Mouse (Mus musculus) neural tube, embryonic 12.5 days (tissue): ENCODE data around the gene Dcdc2b. TPM values are rescaled to one million over a fixed set of nuclear protein-coding genes. Genes with fewer than 3 reads are reported as not detected.

Experiments used
- ATAC-seq: fragments of 200-750 bp; cut with Nextera tagmentation; 2 replicates; pipeline ENCODE4 v1.8.0; 2017; ENCODE audit warnings: low read depth, mild to moderate bottlenecking, moderate TSS enrichment, moderate library complexity; ENCODE audit not compliant: low FRiP score
- H3K27ac ChIP-seq: fragments of 300-500 bp; sonication (generic); 2 replicates; pipeline ENCODE4 v1.5.1; 2016
- H3K27me3 ChIP-seq: fragments of 300-500 bp; sonication (generic); replicated peaks from 2 replicates; pipeline ENCODE4 v1.6.1; 2016; ENCODE audit warnings: mild to moderate bottlenecking
- H3K36me3 ChIP-seq: fragments of 300-500 bp; sonication (generic); 2 replicates; pipeline ENCODE4 v1.6.1; 2016; ENCODE audit warnings: mild to moderate bottlenecking
- H3K4me1 ChIP-seq: fragments of 300-500 bp; sonication (generic); 2 replicates; pipeline ENCODE4 v1.6.1; 2016
- H3K4me2 ChIP-seq: fragments of 300-500 bp; sonication (generic); replicated peaks from 2 replicates; pipeline ENCODE4 v1.6.1; 2016; ENCODE audit warnings: mild to moderate bottlenecking
- H3K4me3 ChIP-seq: fragments of 300-500 bp; sonication (generic); 2 replicates; pipeline ENCODE4 v1.5.1; 2016
- H3K9ac ChIP-seq: fragments of 300-500 bp; sonication (generic); 2 replicates; pipeline ENCODE4 v1.6.1; 2016; ENCODE audit warnings: mild to moderate bottlenecking
- H3K9me3 ChIP-seq: fragments of 300-500 bp; sonication (generic); 2 replicates; pipeline ENCODE4 v1.6.1; 2016; ENCODE audit warnings: mild to moderate bottlenecking
- WGBS: fragments of 180-500 bp; shearing (Covaris S2); methylation state at CpG from one replicate; pipeline ENCODE4 v1.1.7; 2016; 5-methylcytosine and 5-hydroxymethylcytosine counted together
- polyA plus RNA-seq: library from polyadenylated mRNA; unstranded; fragments of >200 nt; fragmentation: Nextera tagmentation; extraction: Ambion mirVana; gene quantifications from 2 replicates; pipeline ENCODE4 v1.2.1, GENCODE M21; 2016

Gene Dcdc2b
- polyA plus RNA-seq, 1 experiment from 2014 or later = 3.1 TPM

GRCm38 (mm10) chr4:129573093-129573370 lies 41.0 kb downstream of the Dcdc2b start:
- no peak for ATAC-seq
- Histone ChIP-seq H3K4me2 (no peak overlapping the region), H3K9ac (no peak overlapping the region), H3K9me3 (no peaks in the 10 kb centered on the region), H3K4me3 (no peak overlapping the region), H3K4me1 (0 out of 2 replicates have a peak, but pooled peaks cover 5% of the 10 kb centered on the region), H3K27ac (no peak overlapping the region), H3K27me3 (no peaks in the 10 kb centered on the region; the same call in 1 of the 2 replicates), H3K36me3 (no peaks in the 10 kb centered on the region)
- WGBS = 98% methylated on average over 4 of the region's 4 CpGs

- no peak overlapping the region for H3K4me3 ChIP-seq
- H3K27me3 ChIP-seq = no peaks in the 10 kb centered on the region
- H3K9me3 ChIP-seq = no peaks in the 10 kb centered on the region
- no peak overlapping the region for H3K4me2 ChIP-seq
- no peak overlapping the region for H3K9ac ChIP-seq
- no peak overlapping the region for H3K27ac ChIP-seq
- H3K4me1 ChIP-seq = 0 out of 2 replicates have a peak, but pooled peaks cover 5% of the 10 kb centered on the region
- WGBS = 86% methylated on average over 13 of the region's 13 CpGs
- no peaks in the 10 kb centered on the region for H3K36me3 ChIP-seq
- ATAC-seq = no peak
Observed at GRCm38 (mm10) chr4:129572236-129573092, 41.6 kb downstream of the Dcdc2b start.

GRCm38 (mm10) chr4:129571551-129572084 lies 42.4 kb downstream of the Dcdc2b start:
- Histone ChIP-seq H3K4me2 (no peak overlapping the region), H3K27ac (no peak overlapping the region), H3K9ac (no peak overlapping the region), H3K27me3 (no peaks in the 10 kb centered on the region), H3K4me3 (no peak overlapping the region), H3K9me3 (no peaks in the 10 kb centered on the region), H3K4me1 (no peaks in the 10 kb centered on the region), H3K36me3 (no peaks in the 10 kb centered on the region)
- 78% methylated on average over 8 of the region's 8 CpGs for WGBS
- ATAC-seq = no peak

GRCm38 (mm10) chr4:129570028-129570427 lies 44.0 kb downstream of the Dcdc2b start:
- Histone ChIP-seq H3K27ac (no peak overlapping the region), H3K27me3 (no peaks in the 10 kb centered on the region), H3K4me1 (no peaks in the 10 kb centered on the region), H3K9me3 (no peaks in the 10 kb centered on the region), H3K4me2 (no peak overlapping the region), H3K36me3 (no peaks in the 10 kb centered on the region), H3K9ac (no peak overlapping the region), H3K4me3 (no peak overlapping the region)
- 84% methylated on average over 6 of the region's 6 CpGs for WGBS
- ATAC-seq = no peak

- no peaks in the 10 kb centered on the region for H3K36me3 ChIP-seq
- no peak overlapping the region for H3K4me2 ChIP-seq
- no peak overlapping the region for H3K4me3 ChIP-seq
- no peaks in the 10 kb centered on the region for H3K9me3 ChIP-seq
- no peak overlapping the region for H3K27ac ChIP-seq
- H3K27me3 ChIP-seq = no peaks in the 10 kb centered on the region
- ATAC-seq = no peak
- no peak overlapping the region for H3K9ac ChIP-seq
- 91% methylated on average over 7 of the region's 7 CpGs for WGBS
- H3K4me1 ChIP-seq = peaks cover 7% of the 10 kb centered on the region; the same call in 1 of the 2 replicates
Observed at GRCm38 (mm10) chr4:129568366-129568765, 45.7 kb downstream of the Dcdc2b start.

- no peak for ATAC-seq
- Histone ChIP-seq H3K36me3 (no peaks in the 10 kb centered on the region), H3K4me1 (peaks cover 8% of the 10 kb centered on the region; the same call in 1 of the 2 replicates), H3K9me3 (no peaks in the 10 kb centered on the region), H3K4me3 (no peak overlapping the region), H3K27me3 (no peaks in the 10 kb centered on the region), H3K27ac (no peak overlapping the region), H3K4me2 (no peak overlapping the region), H3K9ac (no peak overlapping the region)
- 86% methylated on average over 6 of the region's 6 CpGs for WGBS
Observed at GRCm38 (mm10) chr4:129565139-129565538, 48.9 kb downstream of the Dcdc2b start.

GRCm38 (mm10) chr4:129563718-129564117 lies 50.3 kb downstream of the Dcdc2b start:
- Histone ChIP-seq H3K9me3 (no peaks in the 10 kb centered on the region), H3K27me3 (no peaks in the 10 kb centered on the region), H3K9ac (no peak overlapping the region), H3K4me1 (peaks cover 8% of the 10 kb centered on the region; the same call in 1 of the 2 replicates), H3K36me3 (no peaks in the 10 kb centered on the region), H3K4me3 (no peak overlapping the region), H3K4me2 (no peak overlapping the region), H3K27ac (no peak overlapping the region)
- WGBS = 31% methylated on average over 8 of the region's 8 CpGs
- no peak for ATAC-seq

GRCm38 (mm10) chr4:129561184-129561583 lies 52.9 kb downstream of the Dcdc2b start:
- Histone ChIP-seq H3K4me2 (no peak overlapping the region), H3K4me3 (no peak overlapping the region), H3K9me3 (no peaks in the 10 kb centered on the region), H3K27ac (no peak overlapping the region), H3K36me3 (no peaks in the 10 kb centered on the region), H3K27me3 (no peaks in the 10 kb centered on the region), H3K9ac (no peak overlapping the region), H3K4me1 (peaks cover 12% of the 10 kb centered on the region; the same call in 1 of the 2 replicates)
- ATAC-seq = no peak
- 92% methylated on average over 5 of the region's 5 CpGs for WGBS

Other genes starting within 250 kb of the Dcdc2b start
- gene Zbtb8a, start 236.1 kb downstream of the Dcdc2b start, polyA plus RNA-seq = 12.5 and 15.4 TPM in 2 replicates
- gene Zbtb8b, start 173.4 kb downstream of the Dcdc2b start, polyA plus RNA-seq = 4.9 and 5.0 TPM in 2 replicates
- 31.9 and 33.1 TPM in 2 replicates for gene Bsdc1, start 152.7 kb downstream of the Dcdc2b start, polyA plus RNA-seq
- gene Tssk3, start 123.2 kb downstream of the Dcdc2b start, polyA plus RNA-seq = not detected in 2 replicates
- gene Fam229a, start 123.1 kb downstream of the Dcdc2b start, polyA plus RNA-seq = not detected in 2 replicates
- 2,122 and 2,278 TPM in 2 replicates for gene Marcksl1, start 100.7 kb downstream of the Dcdc2b start, polyA plus RNA-seq
- gene Hdac1, start 71.5 kb downstream of the Dcdc2b start, polyA plus RNA-seq = 179 and 192 TPM in 2 replicates
- gene Lck, start 40.6 kb downstream of the Dcdc2b start, polyA plus RNA-seq = 7.8 and 8.0 TPM in 2 replicates
- 1.5 and 2.2 TPM in 2 replicates for gene Fam167b, start 35.7 kb downstream of the Dcdc2b start, polyA plus RNA-seq
- gene Eif3i, start 13.6 kb downstream of the Dcdc2b start, polyA plus RNA-seq = 200 and 208 TPM in 2 replicates
- gene Tmem234, start 13.6 kb downstream of the Dcdc2b start, polyA plus RNA-seq = 175 and 183 TPM in 2 replicates
- 32.5 and 32.6 TPM in 2 replicates for gene Iqcc, start 4.8 kb upstream of the Dcdc2b start, polyA plus RNA-seq
- 103 and 107 TPM in 2 replicates for gene Ccdc28b, start 9.7 kb upstream of the Dcdc2b start, polyA plus RNA-seq
- 77.6 and 83.5 TPM in 2 replicates for gene Txlna, start 26.8 kb upstream of the Dcdc2b start, polyA plus RNA-seq
- 16.3 and 16.6 TPM in 2 replicates for gene Kpna6, start 58.5 kb upstream of the Dcdc2b start, polyA plus RNA-seq
- gene Tmem39b, start 82.6 kb upstream of the Dcdc2b start, polyA plus RNA-seq = 16.0 and 16.8 TPM in 2 replicates
- gene Khdrbs1, start 128.0 kb upstream of the Dcdc2b start, polyA plus RNA-seq = 211 and 212 TPM in 2 replicates
- gene Ptp4a2, start 197.0 kb upstream of the Dcdc2b start, polyA plus RNA-seq = 336 and 342 TPM in 2 replicates